Mouse (Mus musculus) bone marrow macrophage, adult 2 months (primary cell): ENCODE results near the gene Arhgef33.

ENCODE experiments used
- CTCF ChIP-seq: IDR thresholded peaks from 2 replicates; pipeline ENCODE4 v1.5.1; 2012; ENCODE audit warnings: low read depth, mild to moderate bottlenecking, low read length, moderate library complexity
- POLR2A ChIP-seq: IDR thresholded peaks from 2 replicates; pipeline ENCODE4 v1.6.1; 2012; ENCODE audit warnings: mild to moderate bottlenecking, low read depth, low read length, borderline replicate concordance

DNA sequence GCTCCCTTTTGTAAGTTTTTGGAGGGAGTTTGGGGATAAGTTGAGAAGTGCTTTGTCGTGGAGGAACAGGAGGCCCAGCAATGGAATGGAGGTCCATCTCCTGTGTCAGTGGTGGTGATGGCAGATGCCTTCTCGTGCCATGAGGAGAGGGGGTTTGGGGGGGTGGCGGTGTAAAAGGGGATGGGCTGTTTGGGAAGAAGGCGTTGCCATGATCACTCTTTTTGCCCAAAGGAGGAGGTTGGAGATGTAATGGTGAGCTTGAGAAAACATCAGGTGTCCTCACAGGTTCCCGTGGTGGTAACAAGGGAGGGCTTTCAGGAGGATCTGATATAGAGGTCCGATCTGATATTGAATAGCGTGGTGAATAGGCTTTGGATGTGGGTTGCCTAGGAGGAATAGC is 91.0 kb downstream of the Arhgef33 start:
- TF ChIP-seq CTCF (no peak), POLR2A (no peak)
